ENCODE assay signal across 10 mouse cellular contexts in genomic region chr8:84772628-84773027, GRCm38 (mm10). TPM values are rescaled to one million over a fixed set of nuclear protein-coding genes. Genes with fewer than 3 reads are reported as not detected.
A peak's percentile ranks its signal among the peaks of the same experiment; 100 is the strongest.
DNase-seq lines count a peak whose midpoint lies in the region; ATAC-seq and TF ChIP-seq lines count a peak whose summit lies in the region.
"Had no signal": no experiment of that assay in that cellular context is flagged by ENCODE, and none has a peak within 500 bp of the region (broad histone marks: within the 10 kb centered on the region; RNA-seq: fewer than 3 reads in every experiment).

No protein-coding gene starts in this region.

- no peaks in the 10 kb centered on the region for H3K9me3 ChIP-seq in hindbrain, embryonic 11.5 days (ENCODE audit: control insufficient read depth, low read length)
- H3K9me3 ChIP-seq in hindbrain, embryonic 12.5 days (replicated peaks), result no peaks in the 10 kb centered on the region
- no peaks in the 10 kb centered on the region for H3K9me3 ChIP-seq in midbrain, embryonic 14.5 days (ENCODE audit: control insufficient read depth, low read length)
- no peaks in the 10 kb centered on the region for H3K9me3 ChIP-seq in midbrain, embryonic 10.5 days (replicated peaks)
- H3K9me3 ChIP-seq in forebrain, postnatal 0 days (ENCODE audit: low read length), result no peaks in the 10 kb centered on the region
- no peaks in the 10 kb centered on the region for H3K9me3 ChIP-seq in stomach, embryonic 16.5 days (replicated peaks; ENCODE audit: control insufficient read depth, low read length)

- WGBS in hindbrain, embryonic 11.5 days, result 0% methylated on average over 3 of the region's 3 CpGs
- 5% methylated on average over 2 of the region's 3 CpGs for WGBS in hindbrain, embryonic 12.5 days
- WGBS in midbrain, embryonic 14.5 days, result 12% methylated on average over 3 of the region's 3 CpGs
- 2% methylated on average over 3 of the region's 3 CpGs for WGBS in midbrain, embryonic 10.5 days
- 8% methylated on average over 3 of the region's 3 CpGs for WGBS in forebrain, postnatal 0 days
- WGBS in stomach, embryonic 16.5 days, result 27% methylated on average over 3 of the region's 3 CpGs

- H3K4me2 ChIP-seq in hindbrain, embryonic 11.5 days (replicated peaks; ENCODE audit: low read depth, low read length), result no peak overlapping the region
- no peak overlapping the region for H3K4me2 ChIP-seq in hindbrain, embryonic 12.5 days (replicated peaks)
- peak overlapping the region; percentile 50 for H3K4me2 ChIP-seq in midbrain, embryonic 14.5 days (ENCODE audit: low read length)
- peak overlapping the region; percentile 71 for H3K4me2 ChIP-seq in forebrain, postnatal 0 days (ENCODE audit: low read depth)
- peak overlapping the region; percentile 58 for H3K4me2 ChIP-seq in stomach, embryonic 16.5 days (ENCODE audit: low read depth, low read length)

- no peak overlapping the region for H3K9ac ChIP-seq in hindbrain, embryonic 11.5 days (ENCODE audit: low read depth, low read length)
- H3K9ac ChIP-seq in hindbrain, embryonic 12.5 days, result no peak overlapping the region
- H3K9ac ChIP-seq in midbrain, embryonic 14.5 days (replicated peaks; ENCODE audit: low read length), result no peak overlapping the region; the same call in 1 of the 2 replicates
- H3K9ac ChIP-seq in forebrain, postnatal 0 days, result peak overlapping the region; percentile 57
- H3K9ac ChIP-seq in stomach, embryonic 16.5 days (ENCODE audit: low read length), result peak overlapping the region; percentile 57

- peaks cover 99% of the 10 kb centered on the region for H3K27me3 ChIP-seq in hindbrain, embryonic 11.5 days (ENCODE audit: control insufficient read depth, insufficient read depth, low read length)
- H3K27me3 ChIP-seq in hindbrain, embryonic 12.5 days, result peaks cover 99% of the 10 kb centered on the region
- H3K27me3 ChIP-seq in midbrain, embryonic 14.5 days (ENCODE audit: control insufficient read depth, insufficient read depth, low read length), result peaks cover 48% of the 10 kb centered on the region
- H3K27me3 ChIP-seq in midbrain, embryonic 10.5 days (ENCODE audit: low read depth, poor library complexity, severe bottlenecking), result peaks cover 100% of the 10 kb centered on the region
- no peaks in the 10 kb centered on the region; the same call in 1 of the 2 replicates for H3K27me3 ChIP-seq in forebrain, postnatal 0 days (ENCODE audit: insufficient read depth, low read length)
- H3K27me3 ChIP-seq in stomach, embryonic 16.5 days (ENCODE audit: control insufficient read depth, insufficient read depth, low read length), result 0 out of 2 replicates have a peak, but pooled peaks cover 5% of the 10 kb centered on the region

- ATAC-seq in hindbrain, embryonic 11.5 days (ENCODE audit: low FRiP score), result no peak
- no peak for ATAC-seq in hindbrain, embryonic 12.5 days (ENCODE audit: low FRiP score)
- no peak for ATAC-seq in midbrain, embryonic 14.5 days (ENCODE audit: low FRiP score, low TSS enrichment)
- no peak for ATAC-seq in forebrain, postnatal 0 days
- ATAC-seq in stomach, embryonic 16.5 days (ENCODE audit: insufficient read depth, low FRiP score), result no peak

- no peak for TF ChIP-seq CTCF in forebrain, postnatal 0 days (IDR thresholded peaks at IDR 0.05; ENCODE audit: low read depth)

- H3K4me3 ChIP-seq in hindbrain, embryonic 11.5 days (ENCODE audit: low read depth, low read length), result no peak overlapping the region
- H3K4me3 ChIP-seq in hindbrain, embryonic 12.5 days, result no peak overlapping the region
- H3K4me3 ChIP-seq in midbrain, embryonic 14.5 days (replicated peaks; ENCODE audit: low read depth, low read length), result peak overlapping the region; percentile 12; the same call in 1 of the 2 replicates
- no peak overlapping the region for H3K4me3 ChIP-seq in midbrain, embryonic 10.5 days
- peak overlapping the region; percentile 48 for H3K4me3 ChIP-seq in forebrain, postnatal 0 days (ENCODE audit: low read depth, low read length)
- 0 out of 2 replicates have a peak overlapping the region, but pooled peaks have one; percentile 6 for H3K4me3 ChIP-seq in stomach, embryonic 16.5 days (replicated peaks; ENCODE audit: low read length)

- H3K27ac ChIP-seq in hindbrain, embryonic 11.5 days (ENCODE audit: low read depth, low read length), result no peak overlapping the region
- no peak overlapping the region for H3K27ac ChIP-seq in hindbrain, embryonic 12.5 days
- no peak overlapping the region for H3K27ac ChIP-seq in midbrain, embryonic 14.5 days (replicated peaks; ENCODE audit: low read depth, low read length)
- no peak overlapping the region for H3K27ac ChIP-seq in midbrain, embryonic 10.5 days (replicated peaks)
- H3K27ac ChIP-seq in forebrain, postnatal 0 days (ENCODE audit: low read depth, low read length), result peak overlapping the region; percentile 95
- H3K27ac ChIP-seq in stomach, embryonic 16.5 days (ENCODE audit: low read length), result no peak overlapping the region; the same call in 1 of the 2 replicates

- H3K4me1 ChIP-seq in hindbrain, embryonic 11.5 days (replicated peaks; ENCODE audit: control insufficient read depth, insufficient read depth, low read length), result peaks cover 3% of the 10 kb centered on the region; the same call in 1 of the 2 replicates
- H3K4me1 ChIP-seq in hindbrain, embryonic 12.5 days, result peaks cover 43% of the 10 kb centered on the region
- peaks cover 11% of the 10 kb centered on the region for H3K4me1 ChIP-seq in midbrain, embryonic 14.5 days (ENCODE audit: control insufficient read depth, insufficient read depth, low read length)
- peaks cover 31% of the 10 kb centered on the region for H3K4me1 ChIP-seq in midbrain, embryonic 10.5 days
- H3K4me1 ChIP-seq in forebrain, postnatal 0 days (ENCODE audit: insufficient read depth), result peaks cover 15% of the 10 kb centered on the region
- H3K4me1 ChIP-seq in stomach, embryonic 16.5 days (ENCODE audit: control insufficient read depth, insufficient read depth, low read length), result peaks cover 53% of the 10 kb centered on the region

- H3K36me3 ChIP-seq in hindbrain, embryonic 11.5 days (ENCODE audit: control insufficient read depth, insufficient read depth, low read length), result no peaks in the 10 kb centered on the region
- H3K36me3 ChIP-seq in hindbrain, embryonic 12.5 days, result peaks cover 6% of the 10 kb centered on the region; the same call in 1 of the 2 replicates
- no peaks in the 10 kb centered on the region; the same call in 1 of the 2 replicates for H3K36me3 ChIP-seq in midbrain, embryonic 14.5 days (ENCODE audit: control insufficient read depth, insufficient read depth, low read length)
- H3K36me3 ChIP-seq in midbrain, embryonic 10.5 days, result no peaks in the 10 kb centered on the region
- 0 out of 2 replicates have a peak, but pooled peaks cover 4% of the 10 kb centered on the region for H3K36me3 ChIP-seq in forebrain, postnatal 0 days (ENCODE audit: insufficient read depth)
- no peaks in the 10 kb centered on the region for H3K36me3 ChIP-seq in stomach, embryonic 16.5 days (ENCODE audit: control insufficient read depth, insufficient read depth, low read length)

- peak; percentile 35 for DNase-seq in hindbrain, embryonic 11.5 days (ENCODE audit: low spot score)
- DNase-seq in midbrain, embryonic 14.5 days, result no peak
- no peak for DNase-seq in midbrain, embryonic 10.5 days (ENCODE audit: low spot score)
- no peak for DNase-seq in forebrain, postnatal 0 days
- DNase-seq in ovary, postnatal 36 days (ENCODE audit: low spot score), result no peak
- DNase-seq: adrenal gland, postnatal 36 days; right cerebral cortex, postnatal 4 days had no signal

RNA-seq across cellular contexts. Expression of gene Nfix, which starts 27.5 kb away (rescaled TPM):
- 2.4 and 3.0 TPM in 2 replicates for polyA plus RNA-seq in hindbrain, embryonic 11.5 days (2014; fragmentation: Nextera tagmentation; extraction: Ambion mirVana)
- polyA plus RNA-seq in hindbrain, embryonic 12.5 days (2016; fragmentation: Nextera tagmentation; extraction: Ambion mirVana), result 11.6 and 14.2 TPM in 2 replicates
- polyA plus RNA-seq in midbrain, embryonic 14.5 days (2014; fragmentation: Nextera tagmentation; extraction: Ambion mirVana), result 45.9 and 49.8 TPM in 2 replicates
- polyA plus RNA-seq in midbrain, embryonic 10.5 days (2016; fragmentation: Nextera tagmentation; extraction: Ambion mirVana), result 0.49 and 1.2 TPM in 2 replicates
- total RNA-seq in forebrain, postnatal 0 days (2014; rRNA removed), result 111 and 116 TPM in 2 replicates
- polyA plus RNA-seq in forebrain, postnatal 0 days (2015; fragmentation: Nextera tagmentation; extraction: Ambion mirVana), result 347 and 376 TPM in 2 replicates
- polyA plus RNA-seq in stomach, embryonic 16.5 days (2015; fragmentation: Nextera tagmentation; extraction: Ambion mirVana), result 36.5 and 37.8 TPM in 2 replicates

RNA-seq across cellular contexts. Expression of gene G430095P16Rik, which starts 49.8 kb away (rescaled TPM):
- polyA plus RNA-seq in hindbrain, embryonic 11.5 days (2014; fragmentation: Nextera tagmentation; extraction: Ambion mirVana), result 2.3 and 2.9 TPM in 2 replicates
- polyA plus RNA-seq in hindbrain, embryonic 12.5 days (2016; fragmentation: Nextera tagmentation; extraction: Ambion mirVana), result 3.0 and 3.6 TPM in 2 replicates
- 0.67 and 0.91 TPM in 2 replicates for polyA plus RNA-seq in midbrain, embryonic 14.5 days (2014; fragmentation: Nextera tagmentation; extraction: Ambion mirVana)
- 1.1 and 1.4 TPM in 2 replicates for polyA plus RNA-seq in midbrain, embryonic 10.5 days (2016; fragmentation: Nextera tagmentation; extraction: Ambion mirVana)
- not detected in 2 replicates for total RNA-seq in forebrain, postnatal 0 days (2014; rRNA removed)
- polyA plus RNA-seq in forebrain, postnatal 0 days (2015; fragmentation: Nextera tagmentation; extraction: Ambion mirVana), result 0.56 and 1.0 TPM in 2 replicates
- polyA plus RNA-seq in stomach, embryonic 16.5 days (2015; fragmentation: Nextera tagmentation; extraction: Ambion mirVana), result 3.2 and 4.1 TPM in 2 replicates
- total RNA-seq: layer of hippocampus, postnatal 10 days had no signal

RNA-seq across cellular contexts. Expression of gene Dand5, which starts 50.0 kb away (rescaled TPM):
- polyA plus RNA-seq in hindbrain, embryonic 11.5 days (2014; fragmentation: Nextera tagmentation; extraction: Ambion mirVana), result 6.2 and 7.1 TPM in 2 replicates
- 6.6 and 7.1 TPM in 2 replicates for polyA plus RNA-seq in hindbrain, embryonic 12.5 days (2016; fragmentation: Nextera tagmentation; extraction: Ambion mirVana)
- polyA plus RNA-seq in midbrain, embryonic 14.5 days (2014; fragmentation: Nextera tagmentation; extraction: Ambion mirVana), result 9.9 and 12.7 TPM in 2 replicates
- polyA plus RNA-seq in midbrain, embryonic 10.5 days (2016; fragmentation: Nextera tagmentation; extraction: Ambion mirVana), result 2.9 and 5.3 TPM in 2 replicates
- total RNA-seq in forebrain, postnatal 0 days (2014; rRNA removed), result 4.7 and 6.9 TPM in 2 replicates
- 8.2 and 10.0 TPM in 2 replicates for polyA plus RNA-seq in forebrain, postnatal 0 days (2015; fragmentation: Nextera tagmentation; extraction: Ambion mirVana)
- polyA plus RNA-seq in stomach, embryonic 16.5 days (2015; fragmentation: Nextera tagmentation; extraction: Ambion mirVana), result 6.0 and 7.2 TPM in 2 replicates

RNA-seq across cellular contexts. Expression of gene Gadd45gip1, which starts 58.7 kb away (rescaled TPM):
- 36.0 and 37.2 TPM in 2 replicates for polyA plus RNA-seq in hindbrain, embryonic 11.5 days (2014; fragmentation: Nextera tagmentation; extraction: Ambion mirVana)
- 35.7 and 38.6 TPM in 2 replicates for polyA plus RNA-seq in hindbrain, embryonic 12.5 days (2016; fragmentation: Nextera tagmentation; extraction: Ambion mirVana)
- polyA plus RNA-seq in midbrain, embryonic 14.5 days (2014; fragmentation: Nextera tagmentation; extraction: Ambion mirVana), result 32.7 and 35.8 TPM in 2 replicates
- 46.3 and 47.2 TPM in 2 replicates for polyA plus RNA-seq in midbrain, embryonic 10.5 days (2016; fragmentation: Nextera tagmentation; extraction: Ambion mirVana)
- 24.7 and 28.7 TPM in 2 replicates for total RNA-seq in forebrain, postnatal 0 days (2014; rRNA removed)
- 36.7 and 40.8 TPM in 2 replicates for polyA plus RNA-seq in forebrain, postnatal 0 days (2015; fragmentation: Nextera tagmentation; extraction: Ambion mirVana)
- 42.0 and 49.5 TPM in 2 replicates for polyA plus RNA-seq in stomach, embryonic 16.5 days (2015; fragmentation: Nextera tagmentation; extraction: Ambion mirVana)

Comparison
In these comparisons a context has a peak if more than half of its experiments do, and no peak if none do; other contexts are left out.
1. H3K4me3 ChIP-seq: peak in midbrain, embryonic 14.5 days (single experiment), forebrain, postnatal 0 days (single experiment) and stomach, embryonic 16.5 days (single experiment); none in hindbrain, embryonic 11.5 days (single experiment), hindbrain, embryonic 12.5 days (single experiment) and midbrain, embryonic 10.5 days (single experiment).
2. H3K4me2 ChIP-seq: peak in midbrain, embryonic 14.5 days (single experiment), forebrain, postnatal 0 days (single experiment) and stomach, embryonic 16.5 days (single experiment); none in hindbrain, embryonic 11.5 days (single experiment) and hindbrain, embryonic 12.5 days (single experiment).
3. H3K9ac ChIP-seq: peak in forebrain, postnatal 0 days (single experiment) and stomach, embryonic 16.5 days (single experiment); none in hindbrain, embryonic 11.5 days (single experiment), hindbrain, embryonic 12.5 days (single experiment) and midbrain, embryonic 14.5 days (single experiment).